Mouse (Mus musculus) ES-CJ7 (cell line): ENCODE data around the gene Sipa1l2.

Experiments
- DNase-seq: peaks from one replicate; pipeline ENCODE4 v3.0.0; 2011; ENCODE audit warnings: low read depth, low spot score

Sipa1l2 gene

GRCm38 (mm10) chr8:125569533-125570365 is at the start of gene Sipa1l2:
Gene Sipa1l2 (minus strand): TSS chr8:125569808.
- peak; percentile 95 for DNase-seq

GRCm38 (mm10) chr8:125618543-125619335 is 49.1 kb upstream of the Sipa1l2 start:
- peak; percentile 60 for DNase-seq

DNA sequence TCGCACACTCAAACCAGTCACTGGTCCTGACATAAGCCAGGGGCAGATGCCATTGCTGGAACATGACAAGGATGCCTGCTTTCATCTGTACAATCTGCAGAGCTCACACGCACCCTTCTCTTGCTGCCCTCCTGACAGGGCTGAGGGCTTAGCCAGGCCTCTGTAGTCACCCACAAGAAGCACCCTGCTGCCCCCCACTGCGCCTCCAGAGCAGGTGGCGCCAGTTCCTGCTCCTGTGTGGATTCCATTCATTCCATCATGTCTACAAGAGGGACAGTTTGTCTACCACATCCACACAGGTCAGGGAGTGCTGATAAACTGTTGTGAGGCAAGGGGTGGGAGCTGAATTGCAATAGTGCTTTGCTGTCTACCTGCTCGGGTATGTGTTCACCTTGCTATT is 47.3 kb upstream of the Sipa1l2 start:
- no peak for DNase-seq

DNA sequence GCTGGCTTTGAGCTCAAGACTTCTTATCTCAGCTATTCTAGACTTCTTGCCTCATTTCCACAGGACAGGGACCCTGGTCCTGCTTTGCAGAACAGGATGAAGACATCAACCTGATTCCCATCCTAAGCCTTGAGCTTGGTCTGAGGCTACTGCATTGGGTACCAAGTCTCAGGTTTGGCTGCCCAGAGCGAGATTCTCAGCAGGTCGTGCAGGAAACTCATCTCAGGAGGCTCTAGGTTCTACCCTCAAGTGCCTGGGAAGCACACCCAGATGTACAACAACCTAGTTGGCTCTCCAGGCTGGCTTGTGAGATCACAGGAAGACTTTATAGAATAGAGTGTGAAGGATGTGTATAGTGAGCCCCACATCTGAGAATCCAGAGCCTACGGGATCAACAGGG is 46.4 kb upstream of the Sipa1l2 start:
- DNase-seq, result no peak

- DNase-seq, result no peak
Observed at GRCm38 (mm10) chr8:125613552-125613951, 43.9 kb upstream of the Sipa1l2 start.

- DNase-seq, result no peak
Observed at GRCm38 (mm10) chr8:125611799-125612560, 42.4 kb upstream of the Sipa1l2 start.

- DNase-seq, result no peak
Observed at GRCm38 (mm10) chr8:125611024-125611798, 41.6 kb upstream of the Sipa1l2 start.

DNA sequence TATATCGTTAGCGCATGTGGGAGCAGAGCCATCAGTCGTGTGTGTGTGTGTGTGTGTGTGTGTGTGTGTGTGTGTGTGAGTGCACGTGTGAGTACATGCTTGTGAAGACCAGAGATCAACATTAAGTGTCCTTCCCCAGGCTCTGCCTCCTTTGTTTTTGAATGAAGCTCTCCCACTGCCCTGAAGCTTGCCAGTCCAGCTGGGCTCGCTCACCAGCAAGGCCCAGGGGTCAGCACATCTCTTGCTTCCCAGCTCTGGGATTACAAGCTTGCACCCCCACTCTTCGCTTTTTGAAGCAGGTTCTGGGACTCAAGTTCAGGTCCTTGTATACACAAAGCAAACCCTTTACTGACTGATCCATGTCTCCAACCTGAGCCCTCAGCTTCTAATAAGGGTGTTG is 40.1 kb upstream of the Sipa1l2 start:
- DNase-seq, result no peak

DNA sequence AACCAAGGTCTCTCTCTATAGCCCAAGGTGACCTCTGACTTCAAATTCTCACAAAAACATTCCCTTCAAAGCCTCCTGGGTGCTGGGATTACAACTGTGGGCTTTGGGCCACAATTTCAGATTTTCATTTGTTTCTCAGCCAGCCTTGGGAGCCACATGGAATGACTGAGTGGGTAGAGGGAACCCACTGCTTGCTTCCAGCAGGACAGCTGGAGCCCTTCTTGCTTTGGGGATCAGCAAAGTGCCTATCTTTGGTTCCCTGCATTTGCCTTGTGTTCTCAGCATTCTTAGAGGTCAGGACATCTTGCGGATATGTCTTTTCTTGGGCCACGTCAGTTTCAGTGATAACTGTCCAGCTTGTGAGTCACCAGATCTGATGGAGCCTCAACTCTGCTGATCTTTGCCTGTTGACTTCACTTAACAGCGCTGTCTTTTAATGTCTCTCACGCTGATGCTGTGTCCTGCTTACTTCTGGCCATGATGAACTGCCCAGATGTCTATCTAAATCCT is 38.2 kb upstream of the Sipa1l2 start:
- DNase-seq, result no peak

DNA sequence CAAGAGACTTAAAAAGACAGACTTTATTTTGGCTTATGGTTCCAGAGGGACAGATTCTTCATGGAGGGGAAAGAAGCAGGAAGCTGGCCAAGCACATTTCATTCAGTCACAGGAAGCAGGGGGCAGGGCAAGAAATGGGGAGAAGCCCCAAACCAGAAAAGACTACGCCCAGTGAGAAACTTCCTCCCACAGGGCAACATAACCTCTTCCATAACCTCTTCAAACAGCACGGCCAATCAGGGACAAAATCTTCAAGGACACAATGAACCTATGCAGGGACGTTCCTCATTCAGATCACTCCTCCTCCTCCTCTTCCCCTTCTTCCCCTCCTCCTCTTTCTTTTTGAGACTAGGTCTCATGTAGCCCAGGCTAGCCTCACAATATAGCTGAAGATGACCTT is 37.3 kb upstream of the Sipa1l2 start:
- DNase-seq, result no peak

DNA sequence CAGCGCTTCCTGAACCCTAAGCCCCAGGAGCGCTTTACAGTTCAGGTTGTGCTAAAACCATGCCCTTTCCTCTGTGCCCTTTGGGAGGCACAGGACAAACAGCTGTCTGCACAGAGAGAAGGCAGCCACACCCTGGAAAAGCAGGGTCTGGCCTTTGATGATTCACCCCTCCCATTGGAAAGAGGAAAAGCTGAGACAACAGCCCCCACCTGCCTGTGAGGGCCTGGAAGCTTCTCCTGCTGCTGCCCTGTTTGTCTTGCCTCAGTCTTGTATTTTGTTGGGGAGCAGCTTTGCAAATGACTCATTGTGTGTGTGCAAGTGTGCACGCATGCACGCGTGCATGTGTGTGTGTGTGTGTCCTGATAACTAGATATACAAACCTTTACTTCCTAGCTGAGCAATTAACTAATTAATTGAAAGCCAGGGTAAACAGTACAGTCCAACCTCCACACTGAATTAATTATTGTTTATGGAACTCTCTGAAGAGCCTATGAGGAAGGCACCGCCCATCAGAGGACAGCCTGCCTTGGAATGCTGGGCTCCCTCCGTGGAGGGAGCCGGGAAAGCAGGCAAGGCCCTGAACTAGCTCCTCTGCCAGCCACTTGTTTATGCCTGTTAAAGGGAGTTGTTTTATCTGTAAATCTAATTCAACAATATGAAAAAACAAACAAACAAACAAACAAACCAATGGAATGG is 35.4 kb upstream of the Sipa1l2 start:
- DNase-seq, result peak; percentile 73

- DNase-seq, result peak; percentile 61
Observed at GRCm38 (mm10) chr8:125604213-125604816, 34.7 kb upstream of the Sipa1l2 start.

DNA sequence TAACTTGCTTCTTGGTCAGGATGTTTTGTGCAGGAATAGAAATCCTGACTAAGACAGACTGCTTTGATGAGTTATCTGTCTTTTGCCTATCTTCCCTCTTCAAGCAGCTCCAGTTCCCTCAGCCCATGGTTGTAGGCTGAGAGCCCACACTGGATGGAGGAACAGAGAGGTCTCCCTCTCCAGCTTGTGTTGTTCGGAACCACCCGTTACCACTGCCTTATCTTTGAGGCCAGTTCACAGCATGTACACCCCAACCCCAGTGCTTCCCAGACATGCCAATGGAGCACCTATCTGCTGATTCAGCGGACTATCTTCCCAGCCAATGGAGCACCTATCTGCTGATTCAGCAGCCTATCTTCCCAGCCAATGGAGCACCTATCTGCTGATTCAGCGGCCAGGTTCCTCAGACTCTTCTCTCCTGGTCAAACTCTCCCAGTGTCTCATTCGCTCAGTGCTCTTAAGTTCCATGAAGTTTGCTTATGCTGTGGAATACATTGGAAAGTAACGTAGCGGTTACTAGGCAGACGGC is 33.8 kb upstream of the Sipa1l2 start:
- peak; percentile 60 for DNase-seq

DNA sequence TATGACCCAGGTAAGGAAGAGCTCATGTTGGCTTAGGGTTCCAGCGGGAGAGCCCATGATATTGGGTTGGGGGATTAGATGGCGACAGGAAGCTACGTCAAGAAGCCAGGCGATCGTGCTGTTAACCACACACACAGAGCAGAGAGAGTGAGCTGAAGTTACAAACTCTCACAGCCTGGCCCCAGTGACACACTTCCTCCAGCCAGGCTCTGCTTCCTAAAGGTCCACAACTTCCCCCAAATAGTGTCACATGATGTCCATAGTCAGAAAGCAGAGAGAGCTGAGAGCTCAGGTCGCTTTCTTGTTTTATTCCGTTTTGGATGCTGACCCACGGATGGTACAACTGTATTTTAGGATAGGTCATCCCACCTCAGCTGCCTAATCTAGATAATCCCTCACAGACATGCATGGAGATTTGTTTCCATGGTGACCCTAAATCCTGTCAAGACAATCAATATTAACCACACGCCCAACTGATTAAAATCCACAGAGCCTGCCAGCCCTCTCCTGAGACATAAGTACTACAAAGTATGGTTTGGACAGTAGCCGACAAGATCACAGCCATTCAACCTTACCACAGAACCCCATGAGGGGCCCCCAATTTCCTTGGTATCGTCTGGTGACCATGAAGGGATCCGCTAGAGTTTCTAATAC is 30.6 kb upstream of the Sipa1l2 start:
- no peak for DNase-seq

DNA sequence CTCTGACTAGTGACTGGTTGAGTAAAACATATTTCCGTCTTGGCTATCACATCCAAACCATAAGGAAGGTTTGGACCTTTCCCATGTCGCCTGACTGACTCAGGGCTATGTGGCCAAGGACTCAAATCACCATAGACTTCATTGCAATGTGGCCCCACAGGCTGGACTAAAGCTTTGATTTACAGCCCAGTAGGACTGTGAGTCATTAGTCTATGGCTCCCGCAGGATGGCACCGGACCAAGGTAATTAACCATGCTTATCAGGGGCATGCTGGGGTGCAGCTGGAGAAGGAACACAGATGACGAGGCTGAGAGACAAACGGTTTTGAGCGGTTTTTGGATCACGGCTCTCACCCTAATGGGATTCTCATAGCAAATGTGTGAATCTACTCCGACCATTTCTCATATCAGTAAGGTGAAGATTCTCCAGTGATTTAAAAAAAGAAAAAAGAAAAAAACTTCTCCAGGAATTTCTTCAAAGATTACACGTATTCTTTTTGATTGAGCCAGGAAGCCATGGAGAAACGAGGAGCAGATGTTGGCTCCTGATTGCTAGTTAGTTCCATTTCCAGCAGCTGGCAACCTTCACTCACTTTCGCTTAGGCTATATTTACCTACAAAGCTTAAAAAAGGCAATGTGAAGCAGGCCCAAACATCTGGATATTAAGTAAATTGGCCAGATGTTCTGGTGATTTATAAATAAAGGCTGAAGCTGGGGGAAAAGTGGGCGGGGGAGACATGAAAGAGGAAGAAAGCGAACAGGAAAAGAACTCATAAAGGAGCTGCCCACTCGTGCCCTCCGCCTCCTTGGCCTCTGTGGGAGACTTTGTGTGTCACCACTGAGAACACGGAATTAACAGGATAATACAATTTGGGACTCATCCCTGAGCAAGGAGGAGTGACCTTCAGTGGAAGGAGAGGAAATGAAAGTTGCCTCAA is 26.2 kb upstream of the Sipa1l2 start:
- DNase-seq, result no peak

- DNase-seq, result no peak
Observed at GRCm38 (mm10) chr8:125590363-125590762, 20.8 kb upstream of the Sipa1l2 start.

DNA sequence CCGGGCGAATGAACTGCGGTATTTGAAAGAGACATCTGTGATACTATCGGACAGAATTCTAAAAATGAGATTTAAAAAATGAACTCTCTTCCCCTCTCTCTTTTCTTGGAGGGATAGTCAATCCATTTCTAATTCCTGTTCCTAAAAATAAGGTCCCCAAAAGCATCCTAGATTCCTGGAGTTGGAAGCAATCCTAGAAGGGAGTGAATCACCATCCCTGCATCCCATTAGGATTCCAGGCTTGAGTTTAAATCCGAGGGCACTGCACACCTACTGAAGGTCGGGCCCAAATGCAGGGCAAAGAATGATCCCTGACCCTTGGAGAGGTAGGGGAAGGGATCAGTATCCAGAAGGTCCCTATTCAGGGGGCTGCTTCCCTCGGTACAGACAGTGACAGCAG is 17.0 kb upstream of the Sipa1l2 start:
- DNase-seq, result no peak

DNA sequence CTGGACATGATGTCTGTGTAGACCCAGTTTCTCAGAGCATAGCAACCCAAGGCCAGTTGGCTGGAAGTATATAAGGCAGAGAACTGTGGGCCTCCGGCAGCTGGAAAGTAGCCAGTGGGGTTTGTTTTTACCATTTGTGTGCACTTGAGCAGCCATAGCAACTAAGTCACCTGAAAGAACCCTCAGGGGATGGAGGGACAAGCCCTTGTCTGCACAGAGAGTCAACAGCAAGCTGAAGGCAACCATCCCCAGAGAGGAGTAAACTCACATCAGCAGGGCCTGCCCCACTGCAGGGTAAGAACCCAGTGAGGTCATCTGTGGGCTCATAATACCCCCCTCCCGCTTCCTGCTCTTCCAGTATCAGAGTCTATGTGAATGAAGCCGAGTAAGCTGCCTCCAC is 14.7 kb upstream of the Sipa1l2 start:
- no peak for DNase-seq
